Mouse (Mus musculus) NIH3T3 (cell line): ENCODE data around the gene Krtap27-1.

Experiments
- DNase-seq: peaks from one replicate; pipeline ENCODE4 v3.0.0-alpha.2; 2012; ENCODE audit warnings: low read depth

Gene Krtap27-1

DNA sequence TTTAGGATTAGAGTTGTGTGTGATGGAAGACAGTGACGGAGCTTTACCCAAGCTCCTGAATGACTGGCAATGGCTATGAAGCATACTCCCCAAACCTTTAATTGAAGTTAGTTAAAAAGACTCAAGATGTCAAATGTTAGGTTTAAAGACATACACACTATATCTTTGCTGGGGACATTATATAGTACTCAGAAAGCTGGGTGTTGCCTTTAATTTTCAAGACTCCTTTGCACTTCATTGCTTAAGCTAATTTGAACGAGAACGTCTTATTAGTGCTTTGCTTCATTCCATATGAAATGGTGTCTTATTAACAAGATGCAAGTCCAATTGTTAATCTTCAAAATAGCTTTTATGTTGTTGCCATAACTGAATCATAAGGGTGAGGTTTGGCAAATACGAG is at the start of gene Krtap27-1:
Gene Krtap27-1, minus strand, starts transcription at position 101 of the 400 bp plus-strand sequence.
- DNase-seq: no peak

DNA sequence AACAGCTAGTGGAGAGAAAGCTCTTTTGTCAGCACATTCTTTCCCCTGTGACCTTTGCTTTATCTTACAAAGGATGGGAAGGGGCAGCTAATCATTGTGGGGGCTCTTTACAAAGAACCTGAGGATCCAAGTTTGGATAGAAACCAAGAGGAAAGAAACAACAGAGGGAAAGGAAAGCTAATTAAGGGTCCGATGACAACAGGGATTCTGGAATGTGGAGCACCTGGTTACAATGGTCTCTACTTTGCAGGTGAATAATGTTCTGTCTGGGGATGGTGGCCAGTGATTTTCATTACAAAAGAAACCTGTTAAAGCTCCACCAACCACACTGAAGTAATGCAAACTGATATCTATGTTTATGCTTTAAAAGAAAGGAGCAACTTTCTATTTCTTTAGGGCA is 48.6 kb upstream of the Krtap27-1 start:
- no peak for DNase-seq

- DNase-seq: no peak
Observed at GRCm38 (mm10) chr16:88716549-88716948, 45.1 kb upstream of the Krtap27-1 start.

DNA sequence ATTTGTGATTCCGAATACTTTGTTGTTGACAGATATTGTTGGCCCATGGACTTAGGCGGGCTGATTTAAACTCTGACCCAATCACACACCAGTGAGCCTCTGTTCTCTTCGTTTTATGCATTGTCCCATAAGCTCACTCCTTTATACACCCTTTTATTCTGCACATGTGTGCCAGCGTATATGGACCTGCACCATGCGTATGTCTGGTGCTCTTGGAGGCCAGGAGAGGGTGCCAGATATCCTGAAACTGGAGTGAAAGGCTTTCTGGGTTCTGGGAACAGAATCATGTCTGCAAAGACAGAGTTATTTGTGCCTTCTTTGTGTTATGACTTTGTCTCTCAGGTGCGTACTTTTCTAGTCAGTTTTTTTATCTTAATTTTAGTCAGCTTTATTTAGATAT is 39.8 kb upstream of the Krtap27-1 start:
- no peak for DNase-seq

DNA sequence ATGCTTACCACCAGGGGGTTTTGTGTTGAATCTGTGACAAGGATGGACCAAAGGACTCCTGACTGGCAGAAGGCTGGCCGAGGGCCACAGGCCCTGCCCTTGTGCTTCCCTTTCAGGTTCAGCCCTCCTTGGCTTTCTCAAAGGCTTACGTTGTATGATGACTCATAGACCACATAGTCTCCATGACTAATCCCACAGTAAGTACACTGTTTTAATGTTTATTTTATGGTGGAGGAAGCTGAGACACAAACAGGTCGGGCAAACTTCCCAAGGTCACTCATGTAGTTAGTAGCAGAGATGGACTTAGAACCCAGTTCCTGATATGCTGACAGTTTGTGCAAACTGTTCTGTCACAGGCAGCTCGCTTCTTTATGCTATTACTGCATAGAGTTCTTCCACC is 39.3 kb upstream of the Krtap27-1 start:
- peak; percentile 38 for DNase-seq

GRCm38 (mm10) chr16:88707496-88708012 is 36.1 kb upstream of the Krtap27-1 start, which contains the start of gene 2310061N02Rik:
Gene 2310061N02Rik, minus strand, starts transcription at chr16:88707962.
- no peak for DNase-seq

DNA sequence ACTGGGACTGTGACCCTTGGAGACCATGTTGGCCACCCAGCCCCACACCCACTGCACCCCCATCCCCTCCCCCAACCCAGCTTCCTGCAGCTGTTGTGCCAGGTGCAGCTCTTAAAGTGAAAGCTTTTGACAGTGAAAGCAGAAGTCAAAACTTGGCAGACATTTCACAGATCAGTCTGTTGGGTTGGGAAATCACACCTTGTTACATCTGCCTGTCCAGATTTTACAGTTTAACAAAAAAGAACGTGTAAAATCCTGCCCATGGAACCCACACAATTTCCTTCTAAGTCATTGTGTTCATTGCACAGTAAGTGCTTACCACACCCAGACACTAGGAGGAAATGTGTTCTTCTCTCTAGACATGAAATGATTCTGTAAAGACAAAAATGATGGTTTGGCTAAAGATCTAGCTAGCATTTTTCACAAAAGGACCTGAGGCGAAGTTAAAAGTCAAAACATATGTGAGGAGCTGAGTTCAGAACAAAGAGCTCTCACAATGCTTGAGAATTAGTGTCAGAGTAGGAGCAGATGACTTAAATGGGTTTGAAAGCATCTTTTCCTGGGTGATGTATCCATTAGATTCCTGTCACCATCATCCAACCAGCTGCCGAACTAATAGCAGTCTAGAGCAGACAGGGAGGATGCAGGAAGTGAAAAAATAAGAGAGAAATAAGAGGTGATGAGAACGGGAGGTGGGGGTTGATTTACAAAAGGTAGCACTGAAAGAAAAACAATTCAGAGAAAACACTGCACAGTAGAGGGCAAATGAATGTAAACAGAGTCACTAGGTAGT is 29.8 kb upstream of the Krtap27-1 start:
- no peak for DNase-seq

DNA sequence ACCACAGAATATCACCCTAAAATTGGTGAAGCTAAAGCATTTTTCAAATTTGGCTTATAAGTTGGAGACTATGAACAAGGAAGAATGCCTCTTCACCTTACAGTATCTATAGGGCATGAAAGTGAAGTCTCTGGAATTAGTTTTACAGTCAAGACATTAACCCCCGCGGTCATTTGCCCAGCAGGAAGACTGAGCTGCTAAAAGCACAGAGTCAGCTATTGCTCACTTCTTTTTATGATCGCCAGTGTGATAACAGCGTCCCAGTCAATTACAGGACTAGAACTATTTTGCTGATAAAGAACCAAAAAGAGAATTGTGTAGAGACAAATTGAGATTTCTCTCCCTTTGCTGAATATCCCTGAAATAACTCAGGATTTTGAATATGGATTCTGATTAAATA is 24.8 kb upstream of the Krtap27-1 start:
- no peak for DNase-seq

DNA sequence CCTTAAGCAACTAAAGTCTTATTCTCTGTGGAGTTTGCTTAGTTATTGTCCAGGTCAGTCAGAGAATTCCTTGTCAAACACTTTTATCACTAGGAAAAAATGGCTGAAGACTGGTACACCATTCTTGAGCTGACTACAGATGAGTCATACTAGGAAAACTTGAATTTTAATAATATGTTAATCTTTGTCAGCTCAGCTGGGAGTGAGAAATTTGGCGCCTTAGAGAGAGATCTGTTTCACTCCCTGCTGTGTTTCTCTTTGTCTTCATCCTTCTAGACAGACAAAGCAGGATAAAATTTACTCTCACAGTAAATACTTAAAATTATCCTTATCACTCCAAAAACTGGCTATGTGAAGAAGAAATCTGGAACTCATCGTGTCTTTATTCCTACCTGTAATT is 9.8 kb upstream of the Krtap27-1 start:
- no peak for DNase-seq

- no peak for DNase-seq
Observed at GRCm38 (mm10) chr16:88679099-88679498, 7.6 kb upstream of the Krtap27-1 start.

- no peak for DNase-seq
Observed at GRCm38 (mm10) chr16:88657426-88657825, 14.0 kb downstream of the Krtap27-1 start.

GRCm38 (mm10) chr16:88651952-88652351 is 19.5 kb downstream of the Krtap27-1 start:
- no peak for DNase-seq

- DNase-seq: no peak
Observed at GRCm38 (mm10) chr16:88651082-88651481, 20.4 kb downstream of the Krtap27-1 start.

- DNase-seq: no peak
Observed at GRCm38 (mm10) chr16:88647358-88647846, 24.1 kb downstream of the Krtap27-1 start, which contains the start of gene Krtap26-1. Gene Krtap26-1, minus strand, starts transcription at chr16:88647796.

GRCm38 (mm10) chr16:88646366-88647111 is 24.9 kb downstream of the Krtap27-1 start:
- DNase-seq: no peak

- no peak for DNase-seq
Observed at GRCm38 (mm10) chr16:88640053-88640452, 31.4 kb downstream of the Krtap27-1 start.

- DNase-seq: no peak
Observed at GRCm38 (mm10) chr16:88635142-88635541, 36.3 kb downstream of the Krtap27-1 start.

DNA sequence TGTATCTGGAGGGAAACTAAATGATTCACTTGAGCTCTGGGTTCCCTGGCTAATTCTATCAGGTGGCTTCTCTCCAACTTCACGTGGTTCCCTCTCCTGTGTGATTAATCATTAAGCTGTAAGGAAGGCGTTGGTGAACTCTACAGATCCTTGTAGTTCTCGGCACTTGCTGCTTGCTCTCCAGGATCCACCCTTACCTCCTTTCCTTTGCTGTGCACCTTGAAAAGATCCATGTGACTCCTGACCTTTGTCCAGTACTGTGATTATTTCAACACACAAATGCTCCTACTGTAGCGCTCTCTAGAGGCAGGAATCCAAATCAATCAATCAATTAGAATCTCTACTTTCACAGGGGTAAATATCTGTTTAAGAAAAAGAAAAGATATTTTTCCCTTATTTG is 40.0 kb downstream of the Krtap27-1 start:
- DNase-seq: no peak

GRCm38 (mm10) chr16:88627566-88627965 is 43.9 kb downstream of the Krtap27-1 start, which contains the start of gene 2310079G19Rik:
Gene 2310079G19Rik, minus strand, starts transcription at chr16:88627666.
- DNase-seq: no peak
